Mouse (Mus musculus) testis, adult 2 months (tissue): ENCODE data around the gene Timm13.

Experiments
- CTCF ChIP-seq: fragments of 200-500 bp; IDR thresholded peaks from 2 replicates; pipeline ENCODE4 v1.5.1; 2012; ENCODE audit warnings: low read depth, mild to moderate bottlenecking, inconsistent platforms, low read length, moderate library complexity; ENCODE audit not compliant: control insufficient read depth, insufficient read depth, insufficient replicate concordance
- POLR2A ChIP-seq: fragments of 200-500 bp; IDR thresholded peaks from 2 replicates; pipeline ENCODE4 v1.6.1; 2012; ENCODE audit warnings: low read depth, mild to moderate bottlenecking, inconsistent platforms, low read length, moderate library complexity; ENCODE audit not compliant: control insufficient read depth

- TF ChIP-seq CTCF (no peak), POLR2A (no peak)
Observed at GRCm38 (mm10) chr10:80870993-80871392, 29.8 kb downstream of the Timm13 start.
